Mouse (Mus musculus) embryo, embryonic 10 days (tissue): ENCODE data around the gene Psma7.

Experiments
- DNase-seq: peaks from one replicate; pipeline ENCODE4 v3.0.0-alpha.2; 2015; ENCODE audit warnings: low spot score

Gene Psma7

DNA sequence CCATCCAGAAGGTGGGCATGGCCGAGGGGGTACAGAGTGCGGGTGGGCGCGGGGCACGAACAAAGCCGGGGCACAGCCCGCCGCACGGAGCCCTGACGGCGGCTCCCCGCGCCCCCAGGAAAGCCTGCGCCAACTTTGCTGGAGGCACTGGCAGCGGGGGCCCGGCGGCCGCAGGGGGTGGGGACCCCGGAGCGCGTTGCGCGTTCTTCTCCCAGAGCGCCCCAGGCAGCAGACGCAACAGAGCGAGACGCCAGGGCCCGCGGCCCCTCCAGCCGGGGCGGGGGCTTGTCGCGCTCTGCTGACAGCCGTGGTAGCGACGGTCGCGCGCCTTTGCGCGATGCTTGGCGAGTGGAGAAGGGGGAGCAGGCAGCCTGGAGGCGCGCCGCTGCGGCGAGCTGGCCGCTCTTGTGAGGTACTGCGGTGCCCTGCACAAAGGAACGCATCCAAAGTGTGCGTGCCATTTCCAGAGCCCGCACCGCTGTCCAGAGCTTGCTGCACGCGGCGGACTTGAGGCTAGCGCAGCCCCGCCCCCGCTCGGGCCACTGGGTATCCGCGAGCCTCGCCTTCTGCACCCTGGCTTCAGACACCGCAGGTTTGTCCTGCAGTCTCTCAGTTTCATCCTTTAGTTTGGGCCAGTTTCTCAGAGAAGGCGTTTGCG lies 754 bp upstream of the Psma7 start:
- peak; percentile 73 for DNase-seq

DNA sequence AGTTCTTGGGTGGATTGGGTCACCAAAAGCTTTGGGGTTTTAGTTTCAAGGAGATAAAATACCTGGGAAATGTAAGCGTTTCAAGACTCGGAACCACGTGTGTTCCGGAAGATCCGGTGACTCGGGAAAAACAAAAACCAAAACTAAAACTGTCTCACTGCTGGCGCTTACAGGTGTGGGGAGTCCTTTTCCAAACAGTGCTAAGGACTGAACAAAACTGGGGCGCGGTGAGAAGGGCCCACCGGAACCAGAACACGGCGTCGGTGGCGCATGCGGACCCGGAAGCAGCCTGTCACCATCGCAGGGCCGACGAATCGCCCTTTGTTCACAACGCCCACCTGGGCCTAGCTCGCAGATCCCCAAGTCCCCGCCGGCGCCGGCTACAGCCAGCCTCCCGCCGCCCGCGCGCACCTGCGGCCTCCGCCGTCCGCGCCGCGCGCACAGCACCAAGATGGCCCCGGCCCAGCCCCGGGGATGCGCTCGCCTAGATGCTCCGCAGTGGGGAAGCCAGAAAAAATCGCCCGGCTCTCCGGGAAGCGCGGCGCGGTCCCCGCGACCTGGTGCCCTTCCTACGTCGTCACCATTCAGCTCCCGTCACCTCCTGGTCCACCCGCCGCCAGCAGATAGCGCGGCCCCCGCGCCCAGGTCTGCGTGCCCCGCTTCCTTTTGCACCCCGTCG lies 517 bp downstream of the Psma7 start:
- DNase-seq = peak; percentile 47

- DNase-seq = no peak
These were observed 1.8 kb downstream of the Psma7 start for GRCm38 (mm10) chr2:180040406-180040805.

DNA sequence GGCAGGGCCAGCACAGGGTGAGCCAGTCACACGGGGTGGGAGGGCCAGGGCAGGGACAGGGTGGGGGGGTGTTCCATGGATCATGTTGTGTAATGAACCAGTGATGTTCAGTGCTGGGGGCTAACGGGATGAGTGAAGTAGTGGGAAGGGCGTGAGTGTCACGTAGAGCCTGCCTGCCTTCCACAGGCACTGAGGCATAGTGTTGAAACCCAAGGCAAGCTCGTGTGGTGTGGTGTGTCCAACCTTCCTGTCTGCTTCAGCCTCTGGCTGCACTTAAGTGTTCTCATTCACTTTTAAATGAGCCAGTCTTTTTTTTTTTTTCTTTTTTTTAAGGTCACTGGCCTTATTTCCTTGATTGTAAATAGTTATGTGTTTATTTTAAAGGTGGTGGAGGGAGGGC lies 7.5 kb downstream of the Psma7 start:
- no peak for DNase-seq

DNA sequence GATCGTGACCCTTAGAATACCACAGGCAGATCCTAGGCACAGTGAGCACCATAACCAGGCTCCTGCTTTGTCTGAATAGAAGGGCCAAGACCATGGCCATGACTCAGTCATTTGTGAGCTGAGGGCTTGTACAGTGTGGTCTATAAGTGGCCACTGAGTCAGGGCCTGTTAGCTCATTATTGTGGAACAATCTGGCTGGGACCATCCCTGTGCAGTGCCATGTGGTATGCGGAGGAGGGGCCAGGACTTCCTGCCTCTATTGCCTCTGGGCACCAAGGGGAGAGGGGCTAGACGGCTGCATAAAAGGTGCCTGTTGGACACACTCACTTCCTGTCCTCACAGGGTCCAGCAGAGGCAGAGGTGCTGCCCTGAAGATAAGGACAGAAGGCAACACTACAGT lies 8.3 kb downstream of the Psma7 start:
- DNase-seq = peak; percentile 31

GRCm38 (mm10) chr2:180032925-180033324 lies 9.3 kb downstream of the Psma7 start:
- no peak for DNase-seq

GRCm38 (mm10) chr2:180031270-180031669 lies 11.0 kb downstream of the Psma7 start:
- no peak for DNase-seq

- no peak for DNase-seq
These were observed 14.5 kb downstream of the Psma7 start for GRCm38 (mm10) chr2:180027768-180028167.

DNA sequence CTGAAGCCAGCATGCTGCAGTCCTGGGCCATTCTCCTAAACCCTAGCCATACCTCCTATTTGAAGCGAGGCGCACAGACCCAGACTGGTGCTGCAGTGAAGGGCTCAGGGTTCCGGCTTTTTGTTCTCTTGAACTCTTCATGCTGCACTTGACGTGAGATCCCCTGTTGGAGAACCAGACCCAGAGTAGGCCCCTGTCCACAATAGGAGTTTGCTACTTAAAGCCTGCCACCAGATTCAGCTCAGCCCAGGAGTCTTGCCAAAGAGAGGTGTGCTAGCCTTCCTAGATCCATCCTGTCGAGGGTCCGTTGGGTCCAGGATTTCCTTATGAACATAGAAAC lies 16.4 kb downstream of the Psma7 start:
- no peak for DNase-seq

DNA sequence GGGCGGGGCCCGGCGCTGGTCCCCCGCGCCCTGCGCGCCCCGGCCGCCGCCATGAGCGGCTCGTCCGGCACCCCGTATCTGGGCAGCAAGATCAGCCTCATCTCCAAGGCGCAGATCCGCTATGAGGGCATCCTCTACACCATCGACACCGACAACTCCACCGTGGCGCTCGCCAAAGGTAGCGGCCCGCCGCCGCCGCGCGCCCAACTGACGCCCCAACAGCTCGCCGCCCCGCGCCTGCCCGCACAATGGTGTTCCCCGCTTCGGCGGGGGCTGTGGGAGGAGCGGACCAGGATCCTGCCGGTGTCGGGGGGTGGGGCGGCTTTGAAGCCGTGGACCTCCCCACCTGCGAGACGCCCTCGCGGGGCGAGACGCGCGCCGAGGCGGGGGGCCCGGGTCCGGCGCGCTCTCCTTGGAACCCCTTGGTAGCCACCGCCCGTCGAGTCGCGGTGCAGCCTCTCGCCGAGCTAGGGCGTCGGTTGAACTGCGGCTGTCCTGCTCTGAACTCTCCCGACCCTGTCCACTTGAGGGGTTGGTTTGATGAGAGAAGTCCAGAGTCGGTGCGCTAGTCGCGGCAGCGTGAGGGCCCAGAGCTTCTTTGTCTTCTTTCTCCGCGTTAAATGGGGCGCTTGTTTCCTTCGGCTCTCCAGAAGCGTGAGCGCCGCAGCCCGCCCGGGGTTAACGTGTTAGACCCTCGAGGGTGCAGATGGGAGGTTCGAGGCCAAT lies 16.9 kb downstream of the Psma7 start:
- DNase-seq = peak; percentile 64

- DNase-seq = peak; percentile 96
These were observed 17.7 kb downstream of the Psma7 start, which contains the start of gene Lsm14b for GRCm38 (mm10) chr2:180024401-180025098. TSS of gene Lsm14b (plus strand) at chr2:180024987.

- no peak for DNase-seq
These were observed 19.5 kb downstream of the Psma7 start for GRCm38 (mm10) chr2:180022751-180023150.

- DNase-seq = no peak
These were observed 21.3 kb downstream of the Psma7 start for GRCm38 (mm10) chr2:180020919-180021318.

DNA sequence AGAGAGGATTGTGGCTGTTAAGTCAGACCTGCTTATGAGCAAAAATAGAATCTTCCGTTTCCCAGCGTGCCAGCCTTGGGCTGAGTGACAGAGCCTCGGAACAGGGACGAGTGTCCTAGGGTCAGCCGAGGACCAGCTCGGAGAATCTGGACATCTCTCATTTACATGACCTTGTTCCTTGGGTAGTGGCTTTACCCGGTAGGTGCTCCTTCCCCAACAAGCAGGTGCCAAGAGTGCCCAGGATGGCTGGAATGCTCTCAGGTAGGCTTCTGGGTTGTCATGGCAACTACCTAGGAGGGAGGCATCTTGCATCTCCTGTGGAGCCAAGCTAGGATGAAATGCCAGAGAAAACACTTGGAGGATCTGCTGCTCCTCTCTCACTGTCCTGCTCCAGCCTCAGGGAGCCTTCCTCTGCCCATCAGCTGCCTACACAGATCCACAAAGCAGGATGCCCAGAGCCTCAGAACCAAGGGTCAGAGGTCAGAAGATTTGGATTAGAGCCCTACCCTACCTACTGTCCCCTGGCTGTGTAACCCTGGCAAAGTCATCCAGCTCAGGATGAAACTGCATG lies 22.1 kb downstream of the Psma7 start:
- DNase-seq = no peak

GRCm38 (mm10) chr2:180018573-180018972 lies 23.7 kb downstream of the Psma7 start:
- DNase-seq = no peak

DNA sequence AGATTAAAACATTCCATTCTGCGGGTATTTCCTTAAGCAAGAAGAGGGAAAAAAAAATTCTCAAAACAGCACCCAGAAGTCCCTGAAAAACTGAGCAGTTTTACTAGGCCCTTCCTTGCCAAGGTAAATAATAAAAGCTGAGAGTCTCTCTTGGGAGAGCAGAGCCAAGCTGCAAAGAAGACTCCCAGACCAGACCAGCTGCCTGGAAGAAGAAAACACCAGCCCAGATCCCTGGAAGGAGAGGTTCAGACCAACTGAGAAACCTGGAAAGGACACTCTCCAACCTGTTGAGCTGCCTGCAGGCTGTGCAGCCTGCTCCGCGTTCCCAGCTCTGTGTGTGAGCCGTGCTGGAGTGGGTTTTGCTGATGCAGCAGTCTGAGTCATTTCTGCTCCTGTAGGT lies 24.6 kb downstream of the Psma7 start:
- no peak for DNase-seq

DNA sequence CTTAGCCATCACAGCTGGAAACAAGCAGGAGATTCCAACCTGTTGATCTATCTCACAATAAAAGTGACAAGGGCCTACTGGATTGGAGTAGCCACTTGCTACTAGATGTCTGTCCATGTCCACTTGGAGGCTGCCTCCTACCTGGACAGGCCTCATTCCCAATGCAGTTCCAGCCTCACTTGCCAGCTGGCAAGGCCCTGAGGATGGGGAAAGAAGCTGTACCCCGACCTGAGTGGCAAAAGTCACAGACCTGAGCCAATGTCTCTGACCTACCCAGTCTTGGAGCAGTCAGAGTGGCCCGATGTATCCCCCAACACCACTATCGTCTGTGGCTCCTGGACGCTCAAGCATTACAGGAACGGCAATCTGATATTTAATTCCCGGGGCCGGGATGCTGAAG lies 28.5 kb downstream of the Psma7 start:
- DNase-seq = no peak

DNA sequence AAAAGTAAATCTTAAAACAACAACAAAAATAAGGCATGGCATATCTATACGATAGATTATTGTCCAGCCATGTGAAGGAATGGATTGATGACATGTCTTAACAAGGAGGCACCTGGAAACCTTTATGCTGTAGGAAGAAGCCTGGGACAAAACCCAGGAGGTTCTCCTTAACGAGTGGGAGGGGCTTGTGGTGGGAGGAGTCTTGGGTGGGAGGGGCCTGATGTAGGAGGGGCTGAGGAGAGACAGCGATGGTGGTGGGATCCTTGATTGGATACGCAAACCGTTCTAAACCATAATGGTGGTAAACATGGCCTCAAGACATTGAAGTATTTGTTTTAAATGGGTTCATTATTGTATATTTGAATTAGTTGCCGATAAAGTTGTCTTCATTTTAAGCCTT lies 30.9 kb downstream of the Psma7 start:
- no peak for DNase-seq

DNA sequence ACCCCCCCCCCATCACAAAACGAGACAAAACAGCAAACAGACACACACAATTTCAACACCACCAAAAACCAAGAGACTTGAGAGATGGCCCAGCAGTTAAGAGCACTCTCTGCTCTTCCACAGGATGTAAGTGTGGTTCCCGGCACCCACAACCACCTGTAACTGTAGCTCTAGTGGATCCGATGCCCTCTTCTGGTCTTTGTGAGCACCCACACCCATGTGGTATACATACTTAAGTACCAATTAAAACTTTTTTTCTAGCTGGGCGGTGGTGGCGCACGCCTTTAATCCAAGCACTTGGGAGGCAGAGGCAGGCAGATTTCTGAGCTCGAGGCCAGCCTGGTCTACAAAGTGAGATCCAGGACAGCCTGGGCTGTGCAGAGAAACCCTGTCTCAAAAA lies 31.5 kb downstream of the Psma7 start:
- DNase-seq = no peak

GRCm38 (mm10) chr2:180006352-180007017 lies 35.7 kb downstream of the Psma7 start:
- DNase-seq = no peak

- DNase-seq = no peak
These were observed 36.4 kb downstream of the Psma7 start for GRCm38 (mm10) chr2:180005656-180006351.
